Mouse (Mus musculus): ENCODE data around the gene Ptpn23. TPM values are rescaled to one million over a fixed set of nuclear protein-coding genes. Genes with fewer than 3 reads are reported as not detected.

Ptpn23 gene
- 34.9 and 36.8 TPM in 2 replicates for polyA plus RNA-seq (2012; rRNA removed)

DNA sequence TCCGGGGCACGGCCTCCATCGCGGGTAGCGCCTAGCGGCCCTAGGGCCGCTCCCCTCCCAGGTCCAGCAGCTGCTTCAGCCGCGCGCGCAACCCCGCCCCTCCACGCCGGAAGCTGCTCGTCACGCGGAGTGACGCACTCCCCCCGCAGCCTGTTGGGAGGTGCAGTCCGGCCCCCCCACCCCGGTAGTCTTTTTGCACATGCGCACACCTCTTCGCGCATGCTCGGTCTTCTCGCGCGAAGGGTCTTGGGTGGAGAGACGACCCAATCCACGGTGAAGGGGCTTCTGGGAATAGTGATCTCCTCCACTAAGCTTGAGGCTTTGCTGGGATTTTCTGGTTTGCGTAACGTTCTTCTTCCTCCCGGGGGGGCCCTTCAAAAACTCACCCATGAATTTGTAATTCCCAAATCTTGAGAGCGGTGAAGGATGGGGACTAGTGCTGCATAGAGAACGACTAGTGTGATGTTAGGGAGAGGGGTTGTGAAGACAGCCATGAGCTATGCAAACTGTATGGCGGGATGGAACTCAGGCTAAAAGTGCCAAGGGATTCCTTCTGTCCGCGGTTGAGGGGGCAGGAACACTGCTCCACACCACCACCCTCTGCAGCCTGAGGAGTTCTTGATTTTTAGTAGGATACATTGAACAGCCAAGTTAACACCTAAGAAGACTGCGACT lies at the start of gene Ptpn23:
Gene Ptpn23 (minus strand): TSS at position 115 of the 675 bp plus-strand sequence.

DNA sequence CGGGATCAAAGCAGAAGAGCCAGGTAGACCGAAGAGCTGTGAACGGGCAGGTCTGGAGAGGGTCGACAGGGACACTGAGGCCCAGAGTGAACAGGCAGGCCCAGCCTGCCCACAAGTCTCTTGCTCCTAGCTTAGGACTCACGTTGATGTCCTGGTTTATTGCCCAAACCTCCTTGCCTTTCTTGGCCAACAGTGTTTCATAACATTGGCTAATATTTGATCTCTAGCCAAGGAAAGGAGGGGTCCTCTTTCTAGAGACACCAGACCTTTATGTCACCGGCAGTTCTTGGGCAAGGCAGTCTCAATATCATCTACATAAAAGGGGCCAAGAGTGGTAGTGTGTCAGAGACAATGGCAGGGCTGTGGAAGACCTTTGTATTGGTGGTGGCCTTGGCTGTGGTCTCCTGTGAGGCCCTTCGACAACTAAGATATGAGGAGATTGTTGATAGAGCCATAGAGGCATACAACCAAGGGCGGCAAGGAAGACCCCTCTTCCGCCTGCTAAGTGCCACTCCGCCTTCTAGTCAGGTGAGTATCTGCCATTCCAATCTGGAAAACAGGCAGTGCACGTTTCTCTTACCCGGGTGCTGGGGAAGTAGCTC lies 11.6 kb upstream of the Ptpn23 start, which contains the start of gene Ngp:
Gene Ngp (plus strand): TSS at position 237 of the 602 bp plus-strand sequence.

Other genes starting within 250 kb of the Ptpn23 start
- 0.38 and 0.63 TPM in 2 replicates for gene Cspg5, start 164.4 kb downstream of the Ptpn23 start, polyA plus RNA-seq (2012; rRNA removed)
- gene Elp6, start 103.0 kb downstream of the Ptpn23 start, polyA plus RNA-seq (2012; rRNA removed): 6.5 and 7.2 TPM in 2 replicates
- gene Scap, start 74.9 kb downstream of the Ptpn23 start, polyA plus RNA-seq (2012; rRNA removed): 42.4 and 43.4 TPM in 2 replicates
- gene Ngp, start 11.5 kb upstream of the Ptpn23 start, polyA plus RNA-seq (2012; rRNA removed): 0.21 TPM in 1 of 2 replicates, not detected in the other
- gene Klhl18, start 68.5 kb upstream of the Ptpn23 start, polyA plus RNA-seq (2012; rRNA removed): 6.8 TPM in 2 replicates
- gene Kif9, start 68.7 kb upstream of the Ptpn23 start, polyA plus RNA-seq (2012; rRNA removed): 0.26 and 0.32 TPM in 2 replicates
- gene Setd2, start 124.4 kb upstream of the Ptpn23 start, polyA plus RNA-seq (2012; rRNA removed): 9.4 and 11.4 TPM in 2 replicates
- 8.0 and 8.9 TPM in 2 replicates for gene Nradd, start 216.2 kb upstream of the Ptpn23 start, polyA plus RNA-seq (2012; rRNA removed)
- gene Nbeal2, start 245.9 kb upstream of the Ptpn23 start, polyA plus RNA-seq (2012; rRNA removed): 62.6 and 63.2 TPM in 2 replicates
- gene Ccdc12, start 248.3 kb upstream of the Ptpn23 start, polyA plus RNA-seq (2012; rRNA removed): 50.0 and 53.6 TPM in 2 replicates

All from stomach, adult 2 months (tissue).